In genomic region chr13:34077492-34078271, GRCm38 (mm10) we compare ENCODE assay signal across 8 mouse cellular contexts. TPM values are rescaled to one million over a fixed set of nuclear protein-coding genes. Genes with fewer than 3 reads are reported as not detected.
DNase-seq lines count a peak whose midpoint lies in the region; ATAC-seq and TF ChIP-seq lines count a peak whose summit lies in the region.

Gene Tubb2a (minus strand): TSS chr13:34078007.

- H3K4me1 ChIP-seq in G1E (ENCODE audit: insufficient read depth, low read depth, low read length): peaks cover 23% of the 10 kb centered on the region
- peaks cover 19% of the 10 kb centered on the region for H3K4me1 ChIP-seq in forebrain, embryonic 16.5 days (replicated peaks; ENCODE audit: control insufficient read depth, insufficient read depth, low read length)
- peaks cover 19% of the 10 kb centered on the region for H3K4me1 ChIP-seq in neural tube, embryonic 14.5 days (ENCODE audit: control insufficient read depth, insufficient read depth, low read length)
- H3K4me1 ChIP-seq in testis, adult 2 months (ENCODE audit: control insufficient read depth, insufficient read depth, low read length): peaks cover 19% of the 10 kb centered on the region

- peak within 1 kb of the TSS; percentile 77 for H3K4me3 ChIP-seq in G1E (ENCODE audit: low read depth, low read length)
- peak within 1 kb of the TSS; percentile 95 for H3K4me3 ChIP-seq in forebrain, embryonic 16.5 days (replicated peaks; ENCODE audit: low read length)
- H3K4me3 ChIP-seq in neural tube, embryonic 14.5 days (ENCODE audit: low read depth, low read length): peak within 1 kb of the TSS; percentile 84
- peak within 1 kb of the TSS; percentile 90 for H3K4me3 ChIP-seq in testis, adult 2 months (ENCODE audit: control insufficient read depth, low read depth, low read length)

- peak within 1 kb of the TSS; percentile 93 for H3K9ac ChIP-seq in forebrain, embryonic 16.5 days (replicated peaks; ENCODE audit: low read depth, low read length)
- H3K9ac ChIP-seq in neural tube, embryonic 14.5 days (replicated peaks; ENCODE audit: low read depth, low read length): peak within 1 kb of the TSS; percentile 93

- 1% methylated on average over 45 of the region's 45 CpGs for WGBS in forebrain, embryonic 16.5 days
- under 1% methylated on average over 42 of the region's 45 CpGs for WGBS in neural tube, embryonic 14.5 days

- peak; percentile 74 for ATAC-seq in G1E (ENCODE audit: extremely low read depth, insufficient number of reproducible peaks, low FRiP score, poor library complexity, severe bottlenecking)
- peak; percentile 90 for ATAC-seq in forebrain, embryonic 16.5 days
- ATAC-seq in neural tube, embryonic 14.5 days (ENCODE audit: low read depth): peak; percentile 90

- H3K4me2 ChIP-seq in forebrain, embryonic 16.5 days (ENCODE audit: low read length): peak within 1 kb of the TSS; percentile 79
- peak within 1 kb of the TSS; percentile 61 for H3K4me2 ChIP-seq in neural tube, embryonic 14.5 days (ENCODE audit: low read depth, low read length)

- intact Hi-C loops in heart, postnatal 25 days (cut with DNase I): loop anchor here (1.0 to 10.0 kb wide), 5 partner anchors 19 to 797 kb away; partner anchors contain the start of genes Prpf4b and Tubb2b

- H3K27me3 ChIP-seq in G1E (ENCODE audit: insufficient read depth, low read length): peaks cover 16% of the 10 kb centered on the region
- H3K27me3 ChIP-seq in forebrain, embryonic 16.5 days (replicated peaks; ENCODE audit: control insufficient read depth, insufficient read depth, low read length): no peaks in the 10 kb centered on the region
- no peaks in the 10 kb centered on the region for H3K27me3 ChIP-seq in neural tube, embryonic 14.5 days (ENCODE audit: control insufficient read depth, insufficient read depth, low read length)
- peaks cover 2% of the 10 kb centered on the region; the same call in 1 of the 2 replicates for H3K27me3 ChIP-seq in testis, adult 2 months (ENCODE audit: control insufficient read depth, insufficient read depth, low read length)

- TF ChIP-seq CTCF in G1E (IDR thresholded peaks at IDR 0.05; ENCODE audit: low read depth, low read length): no peak
- TF ChIP-seq CTCF in testis, adult 2 months (IDR thresholded peaks at IDR 0.05; ENCODE audit: control insufficient read depth, insufficient read depth, insufficient replicate concordance, low read depth, low read length): peak; percentile 9; the same call in 1 of the 2 replicates

- peak within 1 kb of the TSS; percentile 87 for H3K27ac ChIP-seq in forebrain, embryonic 16.5 days (ENCODE audit: low read length)
- H3K27ac ChIP-seq in neural tube, embryonic 14.5 days (ENCODE audit: low read depth, low read length): peak within 1 kb of the TSS; percentile 94
- peak within 1 kb of the TSS; percentile 25; the same call in 1 of the 2 replicates for H3K27ac ChIP-seq in testis, adult 2 months (ENCODE audit: control insufficient read depth, insufficient read depth, low read depth, low read length)

- H3K36me3 ChIP-seq in G1E (replicated peaks): peaks cover 14% of the 10 kb centered on the region
- peaks cover 3% of the 10 kb centered on the region for H3K36me3 ChIP-seq in forebrain, embryonic 16.5 days (ENCODE audit: control insufficient read depth, insufficient read depth)
- H3K36me3 ChIP-seq in neural tube, embryonic 14.5 days (ENCODE audit: control insufficient read depth, insufficient read depth, low read length): peaks cover 18% of the 10 kb centered on the region
- no peaks in the 10 kb centered on the region for H3K36me3 ChIP-seq in testis, adult 2 months (ENCODE audit: control insufficient read depth, insufficient read depth, low read length)

- peak; percentile 82 for DNase-seq in G1E (ENCODE audit: low spot score)
- DNase-seq in cerebellum, adult 18-20 months: peak; percentile 91 to 94
- DNase-seq in heart, postnatal 25 days (ENCODE audit: low spot score): peak; percentile 92
- peak; percentile 89 to 92 for DNase-seq in layer of hippocampus, adult 18-20 months (ENCODE audit: low spot score in 2 of 2)
- peak; percentile 93 to 95 for DNase-seq in lung, adult 18-20 months

- no peaks in the 10 kb centered on the region for H3K9me3 ChIP-seq in G1E (replicated peaks)
- no peaks in the 10 kb centered on the region for H3K9me3 ChIP-seq in forebrain, embryonic 16.5 days (ENCODE audit: control insufficient read depth, low read length)
- no peaks in the 10 kb centered on the region for H3K9me3 ChIP-seq in neural tube, embryonic 14.5 days (ENCODE audit: control insufficient read depth, low read length)

- TF ChIP-seq POLR2A in testis, adult 2 months (IDR thresholded peaks at IDR 0.05; ENCODE audit: control insufficient read depth, low read depth, low read length): peak; percentile 88

RNA-seq across cellular contexts. Expression of gene Tubb2a, which starts in this region (rescaled TPM):
- total RNA-seq in G1E (2014; fragmentation: Nextera tagmentation) (2.5 and 4.4 TPM in 2 replicates), G1E (2017) (63.8 and 86.5 TPM in 2 replicates)
- polyA plus RNA-seq in G1E (2012): 8.5 and 16.7 TPM in 2 replicates
- 1,717 and 2,137 TPM in 2 replicates for polyA plus RNA-seq in forebrain, embryonic 16.5 days (2015; fragmentation: Nextera tagmentation; extraction: Ambion mirVana)
- 10 to 100 TPM; 55.0 to 57.4 TPM for total RNA-seq in heart, postnatal 25 days (2021)
- 100 to 1,000 TPM; 919 to 955 TPM for total RNA-seq in layer of hippocampus, adult 18-20 months (2021)
- polyA plus RNA-seq in neural tube, embryonic 14.5 days (2014; fragmentation: Nextera tagmentation; extraction: Ambion mirVana): 2,423 and 2,884 TPM in 2 replicates
- 36.0 and 49.5 TPM in 2 replicates for polyA plus RNA-seq in testis, adult 2 months (2012; rRNA removed)

Comparison
In these comparisons a context has a peak if more than half of its experiments do, and no peak if none do; other contexts are left out.
1. Peak in every context shown above with its lines: DNase-seq, ATAC-seq, H3K4me3 ChIP-seq and H3K27ac ChIP-seq.
2. RNA of gene Tubb2a (total RNA-seq): 919 to 955 TPM in layer of hippocampus, adult 18-20 months; 2.5 to 86.5 TPM in G1E and 55.0 to 57.4 TPM in heart, postnatal 25 days; every median in the first group is over 10 times any median in the second.
3. RNA of gene Tubb2a (polyA plus RNA-seq): 2,423 to 2,884 TPM in neural tube, embryonic 14.5 days and 1,717 to 2,137 TPM in forebrain, embryonic 16.5 days; 36.0 to 49.5 TPM in testis, adult 2 months and 8.5 to 16.7 TPM in G1E; every median in the first group is over 10 times any median in the second.
4. H3K27ac ChIP-seq: peak in every context shown above with its lines; median percentile 94 in neural tube, embryonic 14.5 days; 87 in forebrain, embryonic 16.5 days; 25 in testis, adult 2 months.